15 mouse cellular contexts compared by ENCODE assay signal in the genomic region with DNA sequence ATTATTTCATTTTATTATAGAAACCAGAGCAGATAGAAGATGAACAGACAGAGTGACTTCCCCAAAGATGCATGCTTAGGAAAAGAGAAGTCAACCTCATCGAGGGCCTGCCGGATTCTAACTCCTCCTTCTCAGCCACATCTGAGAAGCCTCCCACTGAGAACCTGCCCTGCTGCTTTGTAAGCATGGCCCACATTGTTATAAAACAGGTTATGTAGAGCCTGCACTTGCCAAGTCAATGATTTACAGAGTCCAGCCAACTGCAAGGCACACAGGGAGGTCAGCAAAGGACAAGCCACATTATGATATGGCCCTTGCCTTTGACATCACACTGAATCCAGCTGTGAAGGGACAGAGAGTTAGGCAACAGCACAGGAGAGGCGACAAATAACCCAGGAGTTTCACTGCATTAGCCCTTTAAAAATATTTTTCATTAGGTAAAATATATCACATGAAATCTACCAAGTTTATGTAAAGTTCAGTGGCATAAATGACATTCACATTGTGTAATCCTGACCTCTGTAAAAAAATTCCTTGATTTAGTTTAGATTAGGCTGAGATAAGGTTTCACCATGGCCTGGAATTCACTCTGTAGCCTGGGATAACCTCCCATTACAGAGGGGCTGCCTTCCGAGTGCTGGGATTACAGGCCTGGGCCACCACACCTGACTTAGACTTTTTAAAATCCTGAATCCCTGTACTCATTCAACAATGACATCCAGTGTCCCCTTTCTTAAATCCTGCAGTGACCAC. TPM values are rescaled to one million over a fixed set of nuclear protein-coding genes. Genes with fewer than 3 reads are reported as not detected.
DNase-seq lines count a peak whose midpoint lies in the region; ATAC-seq and TF ChIP-seq lines count a peak whose summit lies in the region.
"Had no signal": no experiment of that assay in that cellular context is flagged by ENCODE, and none has a peak within 500 bp of the region (broad histone marks: within the 10 kb centered on the region; RNA-seq: fewer than 3 reads in every experiment).

No protein-coding gene starts in this region.

- TF ChIP-seq POLR2A in liver, adult 2 months (IDR thresholded peaks at IDR 0.05; ENCODE audit: extremely low read depth, insufficient read depth, low read length), result no peak

- no peaks in the 10 kb centered on the region for H3K27me3 ChIP-seq in liver, adult 2 months (ENCODE audit: control insufficient read depth, insufficient read depth, low read length)
- H3K27me3 ChIP-seq: forebrain, embryonic 15.5 days; neural tube, embryonic 12.5 days had no signal

- H3K79me2 ChIP-seq in liver, adult 2 months (ENCODE audit: control insufficient read depth, insufficient read depth, low read length), result no peaks in the 10 kb centered on the region

- 18% methylated on average over 4 of the region's 4 CpGs for WGBS in liver, adult 2 months

- H3K9ac ChIP-seq in liver, adult 2 months (ENCODE audit: low read depth, low read length), result peak overlapping the region; percentile 27
- H3K9ac ChIP-seq: forebrain, embryonic 15.5 days; neural tube, embryonic 12.5 days had no signal

- peak; percentile 63 for ATAC-seq in common myeloid progenitor, adult 5-6 weeks (replicated peaks; ENCODE audit: low read depth, poor library complexity, severe bottlenecking)
- ATAC-seq: forebrain, embryonic 15.5 days had no signal

- peak; percentile 94 for DNase-seq in kidney, adult 11 months
- peak; percentile 98 for DNase-seq in liver, adult 2 months (ENCODE audit: extremely low read depth, low read depth, low spot score)
- DNase-seq in lung, postnatal 25 days (ENCODE audit: low spot score), result peak; percentile 87
- DNase-seq in left cerebral cortex, postnatal 4 days, result no peak
- DNase-seq in cerebellum, postnatal 4 days (ENCODE audit: low spot score in 2 of 2), result no peak
- DNase-seq in heart, postnatal 10 days, result no peak
- no peak for DNase-seq in heart, postnatal 4 days
- DNase-seq: adrenal gland, adult 2 months; cerebellum, adult 9-11 months; right cerebral cortex, postnatal 25 days; thymus, postnatal 25 days had no signal

- peak overlapping the region; percentile 96 for H3K27ac ChIP-seq in liver, adult 2 months (replicated peaks; ENCODE audit: insufficient read depth, low read depth, low read length)
- H3K27ac ChIP-seq: forebrain, embryonic 15.5 days; macrophage; neural tube, embryonic 12.5 days had no signal

- no peak overlapping the region for H3K4me3 ChIP-seq in liver, adult 2 months (ENCODE audit: insufficient read depth, low read depth, low read length)
- H3K4me3 ChIP-seq: forebrain, embryonic 15.5 days; neural tube, embryonic 12.5 days had no signal

- no peaks in the 10 kb centered on the region for H3K36me3 ChIP-seq in liver, adult 2 months (ENCODE audit: control insufficient read depth, insufficient read depth, low read length)
- H3K36me3 ChIP-seq: forebrain, embryonic 15.5 days; neural tube, embryonic 12.5 days had no signal

- intact Hi-C loops in left cerebral cortex, postnatal 4 days (cut with DNase I), result no loop called here
- intact Hi-C loops in heart, postnatal 10 days (cut with DNase I), result no loop called here

- H3K4me1 ChIP-seq in liver, adult 2 months (ENCODE audit: control insufficient read depth, insufficient read depth, low read length), result peaks cover 18% of the 10 kb centered on the region
- H3K4me1 ChIP-seq: forebrain, embryonic 15.5 days; neural tube, embryonic 12.5 days had no signal

- no peak for TF ChIP-seq CTCF in liver, adult 2 months (IDR thresholded peaks at IDR 0.05; ENCODE audit: low read depth, low read length)

RNA-seq across cellular contexts. Expression of gene Abcd3, which starts 37.1 kb away (rescaled TPM):
- 36.7 and 39.6 TPM in 2 replicates for total RNA-seq in common myeloid progenitor, adult 5-6 weeks (2017)
- 277 and 397 TPM in 2 replicates for total RNA-seq in liver, adult 2 months (2014; rRNA removed)
- 45.5 and 49.5 TPM in 2 replicates for polyA plus RNA-seq in liver, adult 2 months (2012; rRNA removed)
- total RNA-seq in left cerebral cortex, postnatal 4 days (2021), result 10 to 100 TPM; 73.3 to 79.7 TPM
- total RNA-seq in heart, postnatal 10 days (2021), result 10 to 100 TPM; 79.9 to 90.2 TPM
- total RNA-seq in heart, postnatal 4 days (2021), result 10 to 100 TPM; 66.0 to 67.7 TPM

Comparison
In these comparisons a context has a peak if more than half of its experiments do, and no peak if none do; other contexts are left out.
1. DNase-seq: peak in kidney, adult 11 months (single experiment), liver, adult 2 months (single experiment) and lung, postnatal 25 days (single experiment); none in left cerebral cortex, postnatal 4 days (single experiment), cerebellum, postnatal 4 days (0 of 2), heart, postnatal 10 days (0 of 2) and heart, postnatal 4 days (single experiment).